Mouse (Mus musculus) ES-E14 (cell line): ENCODE measurements at regions not wholly inside any gene's neighbourhood (a gene's known extent, or its start where the extent isn't known, plus 50 kb on each side); places are given as distances from the start of the nearest gene placed in this dataset.
"Not testable (repeated sequence)": the region's sequence is repeated elsewhere in the genome, so short reads cannot be mapped to it uniquely, and the experiment has no call there.

Source experiments
- DNase-seq: peaks from one replicate; pipeline ENCODE4 v3.0.0-alpha.2; 2013; ENCODE audit warnings: low read depth, low spot score
- H3K27ac ChIP-seq: 2 replicates; pipeline ENCODE4 v1.5.1; 2012; ENCODE audit warnings: low read depth, mild to moderate bottlenecking, low read length, moderate library complexity, mixed read lengths; ENCODE audit not compliant: poor library complexity, insufficient read depth, severe bottlenecking
- H3K36me3 ChIP-seq: 2 replicates; pipeline ENCODE4 v1.6.1; 2012; ENCODE audit warnings: mild to moderate bottlenecking, low read length, moderate library complexity, mixed read lengths; ENCODE audit not compliant: control insufficient read depth, poor library complexity, insufficient read depth, severe bottlenecking
- H3K4me1 ChIP-seq, 2 experiments: fragments of 150-350 bp in 1 of 2; sonication (generic) in 1 of 2; 2 replicates each; pipeline ENCODE4 v1.6.1; 2012; ENCODE audit warnings: low read length in 2 of 2, mild to moderate bottlenecking in 1 of 2, mixed read lengths in 1 of 2; ENCODE audit not compliant: control insufficient read depth in 2 of 2, insufficient read depth in 2 of 2, poor library complexity in 1 of 2
- H3K4me3 ChIP-seq, 2 experiments: fragments of 150-350 bp in 1 of 2; sonication (generic) in 1 of 2; 2 replicates each; pipeline ENCODE4 v1.5.1; 2012; ENCODE audit warnings: low read length in 2 of 2, low read depth in 1 of 2, mild to moderate bottlenecking in 1 of 2, mixed read lengths in 1 of 2; ENCODE audit not compliant: insufficient read depth in 1 of 2, poor library complexity in 1 of 2, severe bottlenecking in 1 of 2
- H3K9ac ChIP-seq: 2 replicates; pipeline ENCODE4 v1.6.1; 2012; ENCODE audit warnings: low read depth, mild to moderate bottlenecking, low read length, mixed read lengths; ENCODE audit not compliant: poor library complexity, insufficient read depth, severe bottlenecking
- H3K9me3 ChIP-seq: fragments of 150-350 bp; sonication (generic); 2 replicates; pipeline ENCODE4 v1.6.1; 2012; ENCODE audit warnings: low read depth, mild to moderate bottlenecking, low read length; ENCODE audit not compliant: control insufficient read depth, insufficient read depth
- CHD2 ChIP-seq: IDR thresholded peaks from 2 replicates; pipeline ENCODE4 v1.6.1; 2014; ENCODE audit warnings: mild to moderate bottlenecking, low read depth, low read length, inconsistent platforms
- HCFC1 ChIP-seq: IDR thresholded peaks from 2 replicates; pipeline ENCODE4 v1.6.1; 2012; ENCODE audit warnings: low read length, inconsistent platforms, borderline replicate concordance; ENCODE audit not compliant: insufficient read depth
- MAFK ChIP-seq: IDR thresholded peaks from 2 replicates; pipeline ENCODE4 v1.6.1; 2014; ENCODE audit warnings: mild to moderate bottlenecking, low read depth, low read length, inconsistent platforms; ENCODE audit not compliant: insufficient read depth
- ZC3H11A ChIP-seq: IDR thresholded peaks from 2 replicates; pipeline ENCODE4 v1.6.1; 2012; ENCODE audit warnings: low read depth, mild to moderate bottlenecking, inconsistent platforms, low read length, borderline replicate concordance
- ZNF384 ChIP-seq: IDR thresholded peaks from 2 replicates; pipeline ENCODE4 v1.6.1; 2012; ENCODE audit warnings: low read depth, low read length, inconsistent platforms
- in situ Hi-C, 2 experiments: fragments of 600-800 bp; cut with MboI; formaldehyde crosslinking; loops; one replicate each; pipeline ENCODE4 v1.15.1; 2025; ENCODE audit warnings: low sequenced_read_pairs in 2 of 2, inconsistent platforms in 1 of 2; ENCODE audit not compliant: unreplicated experiment in 2 of 2

DNA sequence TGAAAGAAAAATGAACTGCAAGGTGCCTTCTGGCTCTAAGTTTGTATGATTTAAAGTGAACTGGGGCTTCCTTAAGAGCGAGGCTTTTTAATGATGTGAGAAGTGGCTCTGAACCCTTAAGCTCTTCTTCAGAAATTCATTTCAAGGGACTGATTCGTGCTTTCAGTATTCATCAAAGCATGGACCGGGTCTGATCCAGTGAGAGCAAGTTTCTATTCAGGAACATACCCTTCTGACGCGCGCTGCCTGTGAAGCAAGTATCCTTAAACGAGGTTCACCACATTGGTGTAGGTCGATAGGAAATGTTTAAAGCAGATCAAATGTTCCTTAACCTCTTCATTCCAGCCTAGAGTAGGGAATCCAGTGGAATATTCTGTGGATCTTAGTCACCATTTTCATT, 240.1 kb downstream of the Kctd12 start:
- H3K9ac ChIP-seq: no peak overlapping the region
- in situ Hi-C loops: no loop called here
- H3K4me1 ChIP-seq: no peaks in the 10 kb centered on the region
- H3K4me3 ChIP-seq: no peak overlapping the region
- no peak overlapping the region for H3K27ac ChIP-seq
- TF ChIP-seq HCFC1 (no peak), ZC3H11A (no peak), CHD2 (no peak), ZNF384 (no peak), MAFK (no peak)
- DNase-seq: no peak
- H3K9me3 ChIP-seq: no peaks in the 10 kb centered on the region
- no peaks in the 10 kb centered on the region for H3K36me3 ChIP-seq

DNA sequence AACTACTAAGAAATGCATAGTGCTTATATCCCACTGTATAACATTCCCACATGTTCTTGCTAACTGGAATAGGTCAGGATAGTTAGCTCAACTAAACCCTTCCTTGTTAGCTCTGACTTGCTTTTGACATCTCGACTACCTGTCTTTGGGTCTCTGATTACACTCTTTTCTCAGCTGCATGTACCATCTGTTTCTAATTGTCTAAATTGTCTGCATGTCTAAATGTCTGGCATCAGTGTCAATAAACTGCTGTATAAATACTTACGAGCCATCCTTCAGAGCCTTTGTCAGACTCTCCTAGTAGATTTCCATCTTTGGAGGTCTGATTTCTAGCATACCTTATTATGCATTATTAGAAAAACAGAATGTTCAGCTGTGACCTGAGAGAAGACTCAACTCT, 245.8 kb downstream of the Kctd12 start:
- Histone ChIP-seq H3K36me3 (no peaks in the 10 kb centered on the region), H3K9ac (no peak overlapping the region), H3K4me3 (no peak overlapping the region), H3K9me3 (no peaks in the 10 kb centered on the region), H3K27ac (no peak overlapping the region), H3K4me1 (no peaks in the 10 kb centered on the region)
- in situ Hi-C loops: no loop called here
- TF ChIP-seq ZC3H11A (no peak), CHD2 (no peak), ZNF384 (no peak), HCFC1 (no peak), MAFK (no peak)
- no peak for DNase-seq

DNA sequence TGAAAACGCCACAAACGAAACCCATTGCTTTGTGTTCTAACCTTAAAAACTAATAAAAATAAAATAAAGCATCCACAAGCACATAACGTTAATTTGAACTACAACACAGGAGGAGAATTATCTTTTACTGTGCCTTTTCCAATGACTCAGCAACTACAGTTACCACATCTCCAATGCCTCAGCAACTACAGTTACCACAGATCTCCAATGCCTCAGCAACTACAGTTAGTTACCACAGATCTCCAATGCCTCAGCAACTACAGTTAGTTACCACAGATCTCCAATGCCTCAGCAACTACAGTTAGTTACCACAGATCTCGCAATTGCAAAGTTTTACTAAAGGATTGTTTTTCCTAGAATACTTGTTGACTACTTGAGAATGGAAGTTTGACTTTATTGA, 248.7 kb downstream of the Kctd12 start:
- H3K4me3 ChIP-seq, DNase-seq, H3K9me3 ChIP-seq, H3K4me1 ChIP-seq, H3K9ac ChIP-seq, in situ Hi-C loops, H3K36me3 ChIP-seq, H3K27ac ChIP-seq: not testable (repeated sequence)

- DNase-seq: no peak
- H3K9me3 ChIP-seq: no peaks in the 10 kb centered on the region
Measured at GRCm38 (mm10) chr14:102731746-102732145, 250.7 kb downstream of the Kctd12 start.

GRCm38 (mm10) chr14:102722633-102723032, 259.8 kb downstream of the Kctd12 start:
- in situ Hi-C loops: no loop called here
- Histone ChIP-seq H3K9me3 (no peaks in the 10 kb centered on the region), H3K36me3 (no peaks in the 10 kb centered on the region), H3K9ac (no peak overlapping the region), H3K4me3 (no peak overlapping the region), H3K4me1 (no peaks in the 10 kb centered on the region), H3K27ac (no peak overlapping the region)
- DNase-seq: no peak
- TF ChIP-seq ZC3H11A (no peak), ZNF384 (no peak), MAFK (no peak), CHD2 (no peak), HCFC1 (no peak)

More at GRCm38 (mm10) chr14:102731746-102732145, 250.7 kb downstream of the Kctd12 start:
- H3K9ac ChIP-seq: no peak overlapping the region
- in situ Hi-C loops: no loop called here
- H3K27ac ChIP-seq: peak overlapping the region; percentile 47; the same call in 1 of the 2 replicates
- TF ChIP-seq ZNF384: 0 out of 2 replicates have a peak, but pooled peaks have one; percentile 44
- no peak for TF ChIP-seq CHD2
- no peaks in the 10 kb centered on the region for H3K4me1 ChIP-seq
- H3K36me3 ChIP-seq: no peaks in the 10 kb centered on the region
- H3K4me3 ChIP-seq: no peak overlapping the region
